Mouse (Mus musculus): ENCODE results near the gene Krtcap3.
"Not testable (repeated sequence)": the region's sequence is repeated elsewhere in the genome, so short reads cannot be mapped to it uniquely, and the experiment has no call there.

The Krtcap3 gene

GRCm38 (mm10) chr5:31251541-31252101 lies at the start of gene Krtcap3:
Gene Krtcap3, plus strand, starts transcription at chr5:31251691.
- no peak for DNase-seq

- DNase-seq, result peak; percentile 97
Observed at GRCm38 (mm10) chr5:31201742-31202590, 49.5 kb upstream of the Krtcap3 start, which contains the start of gene Zfp513. Gene Zfp513, minus strand, starts transcription at chr5:31202303.

GRCm38 (mm10) chr5:31202933-31203332 lies 48.6 kb upstream of the Krtcap3 start:
- no peak for DNase-seq

GRCm38 (mm10) chr5:31203866-31204265 lies 47.6 kb upstream of the Krtcap3 start:
- no peak for DNase-seq

GRCm38 (mm10) chr5:31204421-31204820 lies 47.1 kb upstream of the Krtcap3 start:
- DNase-seq, result no peak

- DNase-seq, result not testable (repeated sequence)
Observed at GRCm38 (mm10) chr5:31216554-31216953, 34.9 kb upstream of the Krtcap3 start.

GRCm38 (mm10) chr5:31218294-31218693 lies 33.2 kb upstream of the Krtcap3 start:
- no peak for DNase-seq

GRCm38 (mm10) chr5:31219070-31219469 lies 32.4 kb upstream of the Krtcap3 start:
- DNase-seq, result no peak

GRCm38 (mm10) chr5:31219474-31219873 lies 32.0 kb upstream of the Krtcap3 start:
- DNase-seq, result no peak

- DNase-seq, result peak; percentile 55
Observed at GRCm38 (mm10) chr5:31219911-31220447, 31.5 kb upstream of the Krtcap3 start.

- peak; percentile 97 for DNase-seq
Observed at GRCm38 (mm10) chr5:31220448-31221303, 30.8 kb upstream of the Krtcap3 start, which contains the start of gene Ppm1g. Gene Ppm1g, minus strand, starts transcription at chr5:31220687.

- DNase-seq, result peak; percentile 12
Observed at GRCm38 (mm10) chr5:31221304-31221945, 30.1 kb upstream of the Krtcap3 start.

- DNase-seq, result no peak
Observed at GRCm38 (mm10) chr5:31222696-31223095, 28.8 kb upstream of the Krtcap3 start.

GRCm38 (mm10) chr5:31226641-31227040 lies 24.9 kb upstream of the Krtcap3 start:
- DNase-seq, result no peak

- peak; percentile 96 for DNase-seq
Observed at GRCm38 (mm10) chr5:31240637-31241521, 10.6 kb upstream of the Krtcap3 start, which contains the start of the genes Nrbp1 and Gm9970. Gene Nrbp1, plus strand, starts transcription at chr5:31240864. Gene Gm9970, minus strand, starts transcription at chr5:31241232.

GRCm38 (mm10) chr5:31241522-31242034 lies 9.9 kb upstream of the Krtcap3 start:
- DNase-seq, result no peak

GRCm38 (mm10) chr5:31242191-31242590 lies 9.3 kb upstream of the Krtcap3 start:
- DNase-seq, result no peak

GRCm38 (mm10) chr5:31250716-31251115 lies 775 bp upstream of the Krtcap3 start:
- DNase-seq, result no peak

- DNase-seq, result no peak
Observed at GRCm38 (mm10) chr5:31252151-31252550, 660 bp downstream of the Krtcap3 start.

- no peak for DNase-seq
Observed at GRCm38 (mm10) chr5:31252795-31253545, 1.5 kb downstream of the Krtcap3 start.
